Mouse (Mus musculus) spleen, adult 2 months (tissue): ENCODE measurements at regions not wholly inside any gene's neighbourhood (a gene's known extent, or its start where the extent isn't known, plus 50 kb on each side); places are given as distances from the start of the nearest gene placed in this dataset.

Source experiments
- CTCF ChIP-seq: fragments of 200-500 bp; IDR thresholded peaks from 2 replicates; pipeline ENCODE4 v1.5.1; 2011; ENCODE audit warnings: mild to moderate bottlenecking, inconsistent platforms; ENCODE audit not compliant: insufficient read depth, insufficient read length, insufficient replicate concordance; ENCODE audit errors: extremely low read depth
- POLR2A ChIP-seq: fragments of 200-500 bp; IDR thresholded peaks from 2 replicates; pipeline ENCODE4 v1.6.1; 2011; ENCODE audit warnings: low read depth, low read length, inconsistent platforms

DNA sequence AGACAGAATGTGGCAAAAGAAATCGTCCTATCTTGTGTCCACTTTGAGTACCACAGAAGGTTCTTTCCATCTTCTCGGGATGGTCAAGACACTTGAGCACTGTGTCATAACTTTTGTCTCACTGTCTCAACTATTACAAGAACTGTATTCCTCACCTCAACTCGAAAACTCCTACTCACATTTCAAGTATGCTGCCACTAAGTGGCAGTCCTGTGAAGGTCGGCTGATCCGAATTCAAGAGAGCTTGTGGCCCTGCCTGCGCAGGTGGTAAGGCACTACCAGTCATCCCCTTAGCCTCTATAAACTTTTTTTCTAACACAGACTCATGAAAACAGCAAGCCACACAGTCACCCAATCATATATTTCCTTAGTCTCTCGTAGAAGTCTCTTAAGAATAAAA lies 381.6 kb upstream of the Meis1 start:
- TF ChIP-seq CTCF (no peak), POLR2A (no peak)
